Mouse (Mus musculus) midbrain, embryonic 14.5 days (tissue): ENCODE data around the gene Rhbdf2. TPM values are rescaled to one million over a fixed set of nuclear protein-coding genes. Genes with fewer than 3 reads are reported as not detected.
A peak's percentile ranks its signal among the peaks of the same experiment; 100 is the strongest.

Experiments used
- ATAC-seq: fragments of 200-750 bp; cut with Nextera tagmentation; 2 replicates; pipeline ENCODE4 v1.8.0; 2017; ENCODE audit warnings: moderate number of reproducible peaks, moderate library complexity; ENCODE audit not compliant: low FRiP score, low TSS enrichment
- DNase-seq: peaks from one replicate; pipeline ENCODE4 v3.0.0-alpha.2; 2015
- H3K27ac ChIP-seq: fragments of 300-500 bp; sonication (generic); replicated peaks from 2 replicates; pipeline ENCODE4 v1.5.1; 2014; ENCODE audit warnings: mild to moderate bottlenecking, low read depth, low read length, moderate library complexity
- H3K27me3 ChIP-seq: fragments of 300-500 bp; sonication (generic); 2 replicates; pipeline ENCODE4 v1.6.1; 2014; ENCODE audit warnings: low read length, control low read depth, mixed read lengths; ENCODE audit not compliant: control insufficient read depth, insufficient read depth
- H3K36me3 ChIP-seq: fragments of 300-500 bp; sonication (generic); 2 replicates; pipeline ENCODE4 v1.6.1; 2014; ENCODE audit warnings: low read length, control low read depth; ENCODE audit not compliant: control insufficient read depth, insufficient read depth
- H3K4me1 ChIP-seq: fragments of 300-500 bp; sonication (generic); 2 replicates; pipeline ENCODE4 v1.6.1; 2014; ENCODE audit warnings: mild to moderate bottlenecking, antibody characterized with exemption, low read length, control low read depth; ENCODE audit not compliant: control insufficient read depth, insufficient read depth
- H3K4me2 ChIP-seq: fragments of 300-500 bp; sonication (generic); 2 replicates; pipeline ENCODE4 v1.6.1; 2014; ENCODE audit warnings: mild to moderate bottlenecking, low read length, moderate library complexity
- H3K4me3 ChIP-seq: fragments of 300-500 bp; sonication (generic); replicated peaks from 2 replicates; pipeline ENCODE4 v1.5.1; 2014; ENCODE audit warnings: low read depth, low read length
- H3K9ac ChIP-seq: fragments of 300-500 bp; sonication (generic); replicated peaks from 2 replicates; pipeline ENCODE4 v1.6.1; 2014; ENCODE audit warnings: mild to moderate bottlenecking, low read length, moderate library complexity
- H3K9me3 ChIP-seq: fragments of 300-500 bp; sonication (generic); 2 replicates; pipeline ENCODE4 v1.6.1; 2016; ENCODE audit warnings: low read length, control low read depth, mixed read lengths; ENCODE audit not compliant: control insufficient read depth
- WGBS: fragments of 180-500 bp; shearing (Covaris S2); extraction: QIAGEN DNeasy Blood & Tissue Kit; methylation state at CpG from one replicate; pipeline ENCODE4 v1.1.7; 2014; 5-methylcytosine and 5-hydroxymethylcytosine counted together
- polyA plus RNA-seq: library from polyadenylated mRNA; unstranded; fragments of >200 nt; fragmentation: Nextera tagmentation; extraction: Ambion mirVana; gene quantifications from 2 replicates; pipeline ENCODE4 v1.2.1, GENCODE M21; 2014

Rhbdf2 gene
- polyA plus RNA-seq, 1 experiment from 2014 or later, result 0.63 TPM

- Histone ChIP-seq H3K4me2 (no peak overlapping the region), H3K36me3 (no peaks in the 10 kb centered on the region), H3K27ac (no peak overlapping the region), H3K4me1 (peaks cover 27% of the 10 kb centered on the region), H3K9ac (no peak overlapping the region), H3K27me3 (no peaks in the 10 kb centered on the region), H3K9me3 (no peaks in the 10 kb centered on the region), H3K4me3 (no peak overlapping the region)
- no peak for ATAC-seq
- WGBS, result 87% methylated on average over 10 of the region's 10 CpGs
- no peak for DNase-seq
Observed at GRCm38 (mm10) chr11:116665289-116665688, 38.5 kb upstream of the Rhbdf2 start.

GRCm38 (mm10) chr11:116661948-116662377, 35.1 kb upstream of the Rhbdf2 start:
- no peak for ATAC-seq
- H3K27me3 ChIP-seq, result no peaks in the 10 kb centered on the region
- H3K9ac ChIP-seq, result peak overlapping the region; percentile 32; the same call in 1 of the 2 replicates
- H3K4me1 ChIP-seq, result peaks cover 31% of the 10 kb centered on the region
- WGBS, result 55% methylated on average over 8 of the region's 8 CpGs
- no peaks in the 10 kb centered on the region for H3K36me3 ChIP-seq
- DNase-seq, result no peak
- no peaks in the 10 kb centered on the region for H3K9me3 ChIP-seq
- H3K4me3 ChIP-seq, result no peak overlapping the region
- peak overlapping the region; percentile 78 for H3K27ac ChIP-seq
- peak overlapping the region; percentile 11 for H3K4me2 ChIP-seq

DNA sequence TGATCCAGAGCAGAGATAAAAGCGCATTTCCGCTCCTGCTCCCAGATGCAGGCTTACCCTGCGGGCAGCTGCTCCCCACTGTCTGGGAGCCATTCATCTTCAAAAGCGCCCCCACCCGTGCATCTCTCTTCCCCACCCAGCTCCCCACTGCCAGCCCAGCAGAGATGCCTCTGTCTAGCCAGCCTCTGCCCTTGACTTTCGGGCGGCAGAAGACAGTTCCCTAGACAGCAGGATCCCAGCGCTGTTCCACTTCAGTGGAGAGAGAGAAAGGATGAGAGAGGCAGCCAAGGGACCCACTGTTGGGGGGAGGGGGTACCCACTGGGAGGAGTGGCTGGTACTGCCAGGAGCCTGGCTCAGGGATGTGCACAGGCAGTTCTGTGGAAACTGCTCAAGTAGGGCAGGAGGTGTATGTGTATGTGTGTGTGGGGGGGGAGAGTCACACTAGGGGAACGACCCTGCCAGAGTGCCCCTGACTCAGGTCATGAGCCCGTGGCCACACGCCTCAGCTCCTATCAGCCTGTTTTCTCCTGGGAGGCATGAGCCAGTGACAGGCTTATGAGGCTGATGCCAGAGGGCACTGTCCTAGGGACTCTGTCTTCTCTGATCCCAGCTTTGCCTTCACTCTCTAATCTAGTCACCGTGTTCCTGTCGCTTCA, 34.6 kb upstream of the Rhbdf2 start:
- peaks cover 31% of the 10 kb centered on the region for H3K4me1 ChIP-seq
- WGBS, result 9% methylated on average over 13 of the region's 13 CpGs
- H3K27me3 ChIP-seq, result no peaks in the 10 kb centered on the region
- peak overlapping the region; percentile 11 for H3K4me2 ChIP-seq
- DNase-seq (peak; percentile 76), ATAC-seq (peak; percentile 35)
- peak overlapping the region; percentile 32; the same call in 1 of the 2 replicates for H3K9ac ChIP-seq
- no peak overlapping the region for H3K4me3 ChIP-seq
- H3K36me3 ChIP-seq, result no peaks in the 10 kb centered on the region
- peak overlapping the region; percentile 78 for H3K27ac ChIP-seq
- no peaks in the 10 kb centered on the region for H3K9me3 ChIP-seq

GRCm38 (mm10) chr11:116660181-116660580, 33.4 kb upstream of the Rhbdf2 start:
- Histone ChIP-seq H3K4me1 (peaks cover 31% of the 10 kb centered on the region), H3K9ac (no peak overlapping the region), H3K4me3 (no peak overlapping the region), H3K36me3 (no peaks in the 10 kb centered on the region), H3K27me3 (no peaks in the 10 kb centered on the region), H3K9me3 (no peaks in the 10 kb centered on the region), H3K4me2 (no peak overlapping the region), H3K27ac (peak overlapping the region; percentile 78)
- no peak for ATAC-seq
- WGBS, result 69% methylated on average over 9 of the region's 9 CpGs
- peak; percentile 23 for DNase-seq

- Histone ChIP-seq H3K27me3 (peaks cover 10% of the 10 kb centered on the region; the same call in 1 of the 2 replicates), H3K4me2 (no peak overlapping the region), H3K4me3 (no peak overlapping the region), H3K4me1 (peaks cover 33% of the 10 kb centered on the region), H3K36me3 (no peaks in the 10 kb centered on the region), H3K9me3 (no peaks in the 10 kb centered on the region), H3K9ac (no peak overlapping the region), H3K27ac (no peak overlapping the region)
- WGBS, result 81% methylated on average over 15 of the region's 15 CpGs
- ATAC-seq (no peak), DNase-seq (no peak)
Observed at GRCm38 (mm10) chr11:116659027-116659621, 32.3 kb upstream of the Rhbdf2 start.

GRCm38 (mm10) chr11:116658238-116658637, 31.4 kb upstream of the Rhbdf2 start:
- H3K4me3 ChIP-seq, result no peak overlapping the region
- peaks cover 36% of the 10 kb centered on the region for H3K4me1 ChIP-seq
- peak overlapping the region; percentile 56 for H3K4me2 ChIP-seq
- 58% methylated on average over 10 of the region's 10 CpGs for WGBS
- ATAC-seq, result no peak; the same call in 1 of the 2 replicates
- no peak overlapping the region for H3K27ac ChIP-seq
- DNase-seq, result no peak
- no peaks in the 10 kb centered on the region for H3K9me3 ChIP-seq
- H3K36me3 ChIP-seq, result no peaks in the 10 kb centered on the region
- H3K9ac ChIP-seq, result no peak overlapping the region
- peaks cover 11% of the 10 kb centered on the region; the same call in 1 of the 2 replicates for H3K27me3 ChIP-seq

DNA sequence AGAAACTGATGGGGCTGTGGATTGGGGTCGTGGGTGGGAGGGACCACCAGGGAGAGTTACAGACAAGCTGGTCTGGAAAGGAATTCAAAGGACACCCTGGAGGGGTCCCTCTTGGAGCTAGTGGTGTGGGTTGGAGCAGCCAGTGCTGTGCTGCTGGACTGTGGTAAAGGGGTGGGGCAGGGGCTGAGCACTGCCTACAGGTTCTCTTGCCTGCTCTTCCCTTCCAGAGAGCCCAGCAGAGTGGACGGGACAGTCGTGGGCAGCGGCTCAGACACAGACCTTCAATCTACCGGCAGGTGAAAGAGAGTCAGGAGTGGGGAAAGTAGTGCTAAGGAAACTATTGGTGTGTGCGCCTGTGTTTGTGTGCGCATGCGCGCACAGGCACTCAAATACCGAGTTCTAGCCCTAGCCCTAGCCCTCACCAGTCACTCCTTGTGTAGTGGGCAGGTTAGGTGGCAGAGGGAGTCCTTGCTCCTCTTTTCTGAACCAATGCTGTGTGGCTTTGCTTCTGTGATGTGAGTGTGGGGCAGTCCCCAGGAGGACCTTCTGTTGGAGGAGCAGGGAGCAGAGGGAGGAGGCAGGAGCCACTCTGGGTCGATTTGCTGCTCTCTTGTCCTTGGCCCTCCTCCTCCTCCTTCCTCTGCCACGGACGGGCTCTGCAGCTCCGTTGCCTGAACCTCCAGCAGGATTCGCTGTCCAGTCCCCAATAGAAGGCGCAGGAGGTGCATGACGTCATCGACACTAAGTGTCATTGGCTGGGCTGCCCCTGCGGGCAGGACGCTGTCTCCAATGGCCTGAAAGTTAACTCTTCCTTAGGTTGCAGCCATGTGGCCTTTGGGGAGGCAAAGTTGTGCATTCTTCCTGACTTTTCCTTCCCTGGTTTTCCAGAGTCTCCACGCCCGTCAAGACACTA, 30.7 kb upstream of the Rhbdf2 start:
- Histone ChIP-seq H3K4me2 (peak overlapping the region; percentile 56), H3K9ac (0 out of 2 replicates have a peak overlapping the region, but pooled peaks have one; percentile 22), H3K27me3 (peaks cover 15% of the 10 kb centered on the region; the same call in 1 of the 2 replicates), H3K4me3 (peak overlapping the region; percentile 22), H3K36me3 (no peaks in the 10 kb centered on the region), H3K27ac (peak overlapping the region; percentile 80), H3K9me3 (no peaks in the 10 kb centered on the region), H3K4me1 (peaks cover 33% of the 10 kb centered on the region)
- 6% methylated on average over 22 of the region's 22 CpGs for WGBS
- ATAC-seq, result peak; percentile 82
- peak; percentile 95 for DNase-seq

DNA sequence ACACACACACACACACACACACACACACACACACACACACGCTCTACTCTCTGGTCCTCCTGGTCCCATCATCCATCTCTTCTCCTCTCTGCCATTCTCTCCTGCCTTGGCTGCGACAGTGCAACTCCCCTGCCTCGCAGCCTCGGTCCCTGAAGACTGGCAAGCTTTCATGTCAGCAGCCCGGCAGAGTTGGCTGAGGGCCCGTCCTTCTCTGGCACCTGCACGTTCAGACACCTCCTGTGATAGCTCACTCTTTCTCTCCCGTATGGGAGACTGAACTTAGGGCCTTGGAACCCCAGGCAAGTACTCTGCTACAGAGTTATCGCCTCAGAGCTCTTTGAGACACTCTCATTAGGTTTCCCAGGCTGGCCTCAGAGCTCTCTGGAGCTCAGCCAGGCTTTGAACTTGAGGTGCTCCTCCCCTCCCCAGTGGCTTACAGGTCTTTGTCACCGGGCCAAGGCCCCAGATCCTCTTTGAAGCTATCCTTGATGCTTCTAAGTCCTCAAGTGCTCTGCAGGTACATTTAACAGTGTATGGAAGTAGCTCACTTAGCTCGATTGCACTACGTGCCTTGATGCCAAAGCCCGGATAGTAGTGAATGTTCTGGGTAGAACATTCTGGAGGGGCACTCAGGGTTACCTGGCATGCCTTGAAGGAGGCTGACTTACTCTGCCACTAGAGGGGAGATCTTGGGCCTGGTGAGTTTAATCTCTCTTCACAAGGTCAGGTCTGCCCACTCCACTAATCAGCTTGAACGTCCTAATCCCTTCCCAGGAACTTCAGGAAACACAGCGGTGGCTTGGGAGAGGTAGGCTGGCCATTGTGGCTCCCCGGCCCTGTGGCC, 29.8 kb upstream of the Rhbdf2 start:
- DNase-seq (peak; percentile 16), ATAC-seq (no peak)
- Histone ChIP-seq H3K9me3 (no peaks in the 10 kb centered on the region), H3K4me1 (peaks cover 24% of the 10 kb centered on the region), H3K9ac (no peak overlapping the region), H3K4me2 (no peak overlapping the region), H3K4me3 (no peak overlapping the region), H3K36me3 (no peaks in the 10 kb centered on the region), H3K27ac (no peak overlapping the region), H3K27me3 (peaks cover 19% of the 10 kb centered on the region; the same call in 1 of the 2 replicates)
- 67% methylated on average over 16 of the region's 16 CpGs for WGBS
